ENCODE assay signal across 8 mouse cellular contexts in genomic region chr7:80342858-80343257, GRCm38 (mm10). TPM values are rescaled to one million over a fixed set of nuclear protein-coding genes. Genes with fewer than 3 reads are reported as not detected.
DNase-seq lines count a peak whose midpoint lies in the region; ATAC-seq and TF ChIP-seq lines count a peak whose summit lies in the region.

Hddc3 (plus strand) TSS chr7:80343104.

- DNase-seq in MN1 (ENCODE audit: low spot score) = peak; percentile 96
- peak; percentile 96 for DNase-seq in cerebellum, adult 9-10 months
- DNase-seq in hindbrain, embryonic 10.5 days (ENCODE audit: low spot score) = peak; percentile 95
- peak; percentile 94 for DNase-seq in layer of hippocampus, adult 9-11 months
- DNase-seq in lung, postnatal 0 days (ENCODE audit: low spot score) = peak; percentile 96
- peak; percentile 91 for DNase-seq in ovary, postnatal 14 days (ENCODE audit: low spot score)
- DNase-seq in thymus, postnatal 14 days = peak; percentile 97

- H3K36me3 ChIP-seq in hindbrain, embryonic 10.5 days = peaks cover 9% of the 10 kb centered on the region
- H3K36me3 ChIP-seq in lung, postnatal 0 days (ENCODE audit: insufficient read depth, low read length) = no peaks in the 10 kb centered on the region

- peaks cover 12% of the 10 kb centered on the region for H3K27me3 ChIP-seq in hindbrain, embryonic 10.5 days (ENCODE audit: insufficient read depth, poor library complexity, severe bottlenecking)
- no peaks in the 10 kb centered on the region for H3K27me3 ChIP-seq in lung, postnatal 0 days (replicated peaks; ENCODE audit: insufficient read depth, low read length)

- H3K4me3 ChIP-seq in hindbrain, embryonic 10.5 days = peak within 1 kb of the TSS; percentile 72
- peak within 1 kb of the TSS; percentile 50 for H3K4me3 ChIP-seq in lung, postnatal 0 days (ENCODE audit: low read depth, low read length)

- peak; percentile 86 for TF ChIP-seq CTCF in lung, postnatal 0 days (IDR thresholded peaks at IDR 0.05)

- peaks cover 3% of the 10 kb centered on the region for H3K9me3 ChIP-seq in hindbrain, embryonic 10.5 days
- no peaks in the 10 kb centered on the region for H3K9me3 ChIP-seq in lung, postnatal 0 days (ENCODE audit: low read length)

- H3K9ac ChIP-seq in lung, postnatal 0 days (replicated peaks; ENCODE audit: low read depth) = peak within 1 kb of the TSS; percentile 56

- 2% methylated on average over 25 of the region's 25 CpGs for WGBS in hindbrain, embryonic 10.5 days
- 2% methylated on average over 25 of the region's 25 CpGs for WGBS in lung, postnatal 0 days

- peak within 1 kb of the TSS; percentile 81 for H3K4me2 ChIP-seq in lung, postnatal 0 days (replicated peaks; ENCODE audit: low read depth, low read length)

- peak within 1 kb of the TSS; percentile 94 for H3K27ac ChIP-seq in hindbrain, embryonic 10.5 days
- peak within 1 kb of the TSS; percentile 66 for H3K27ac ChIP-seq in lung, postnatal 0 days (ENCODE audit: low read length)

- no peak for TF ChIP-seq EP300 in lung, postnatal 0 days (IDR thresholded peaks at IDR 0.05)

- H3K4me1 ChIP-seq in hindbrain, embryonic 10.5 days (replicated peaks) = peaks cover 56% of the 10 kb centered on the region
- peaks cover 15% of the 10 kb centered on the region; the same call in 1 of the 2 replicates for H3K4me1 ChIP-seq in lung, postnatal 0 days (ENCODE audit: insufficient read depth, low read depth, low read length)

- ATAC-seq in frontal cortex, adult (ENCODE audit: low TSS enrichment) = peak; percentile 53
- peak; percentile 38 for ATAC-seq in lung, postnatal 0 days

RNA-seq across cellular contexts. Expression of gene Hddc3, which starts in this region (rescaled TPM):
- polyA plus RNA-seq in hindbrain, embryonic 10.5 days (2016; fragmentation: Nextera tagmentation; extraction: Ambion mirVana) = 19.6 and 26.3 TPM in 2 replicates
- polyA plus RNA-seq in lung, postnatal 0 days (2015; fragmentation: Nextera tagmentation; extraction: Ambion mirVana) = 8.5 and 9.2 TPM in 2 replicates

Comparison
In these comparisons a context has a peak if more than half of its experiments do, and no peak if none do; other contexts are left out.
1. Peak in every context shown above with its lines: DNase-seq, ATAC-seq, H3K4me3 ChIP-seq and H3K27ac ChIP-seq.